Mouse (Mus musculus): ENCODE measurements around the gene Gm10282. TPM values are rescaled to one million over a fixed set of nuclear protein-coding genes. Genes with fewer than 3 reads are reported as not detected.

Gene Gm10282
- polyA plus RNA-seq, 1 experiment from 2014 or later = 19.2 TPM

DNA sequence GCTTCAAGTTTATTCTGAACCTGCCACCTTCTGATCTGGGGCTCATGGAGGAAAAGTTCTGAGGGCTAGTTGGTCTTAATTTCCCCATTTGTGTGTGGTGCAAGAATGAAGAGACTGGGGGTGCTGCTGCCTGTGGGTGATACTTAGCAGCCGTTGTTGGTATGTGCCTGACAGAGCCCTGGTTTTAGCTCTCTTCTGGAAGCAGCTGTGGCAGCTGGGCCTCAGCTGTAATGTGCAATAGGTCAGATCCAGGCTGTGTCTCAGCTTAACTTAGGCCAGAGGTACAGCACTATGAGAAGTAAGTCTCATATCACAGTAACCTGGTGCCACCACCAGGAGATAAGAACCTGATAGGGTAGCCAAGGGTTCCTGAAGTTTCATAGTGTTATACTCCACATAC lies 42.5 kb upstream of the Gm10282 start:
- no peak overlapping the region for H3K4me3 ChIP-seq (replicated peaks; ENCODE audit: low read length)
- no peaks in the 10 kb centered on the region for H3K4me1 ChIP-seq (ENCODE audit: control insufficient read depth, insufficient read depth, low read length)
- H3K27ac ChIP-seq (ENCODE audit: low read length) = no peak overlapping the region
- no peaks in the 10 kb centered on the region for H3K9me3 ChIP-seq (replicated peaks; ENCODE audit: control insufficient read depth, low read length)
- H3K4me2 ChIP-seq (ENCODE audit: low read depth, low read length) = no peak overlapping the region
- ATAC-seq (ENCODE audit: insufficient read depth, low FRiP score) = no peak
- H3K36me3 ChIP-seq (ENCODE audit: control insufficient read depth, insufficient read depth, low read length) = no peaks in the 10 kb centered on the region
- WGBS = 84% methylated on average over 1 of the region's 1 CpGs
- H3K27me3 ChIP-seq (ENCODE audit: control insufficient read depth, insufficient read depth, low read length) = no peaks in the 10 kb centered on the region
- no peak overlapping the region for H3K9ac ChIP-seq (ENCODE audit: low read length)

DNA sequence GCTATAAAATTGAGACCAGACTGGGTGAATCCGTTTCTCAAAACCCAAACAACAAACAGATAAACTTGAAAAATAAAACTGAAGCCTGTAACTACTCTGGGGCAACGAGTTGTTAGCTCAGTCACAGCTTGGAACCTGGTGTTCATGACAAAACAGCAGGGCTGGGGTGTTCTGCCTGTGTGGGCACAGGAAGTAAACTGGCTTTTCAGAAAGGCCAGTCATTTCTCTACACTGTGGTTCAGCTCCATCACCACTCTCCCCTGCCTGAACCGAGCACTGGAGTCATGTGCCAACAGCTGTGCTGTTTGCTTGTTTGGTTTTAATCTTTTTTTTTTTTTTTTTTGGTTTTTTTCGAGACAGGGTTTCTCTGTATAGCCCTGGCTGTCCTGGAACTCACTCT lies 38.7 kb upstream of the Gm10282 start:
- no peak overlapping the region for H3K9ac ChIP-seq (ENCODE audit: low read length)
- no peak overlapping the region for H3K27ac ChIP-seq (ENCODE audit: low read length)
- no peaks in the 10 kb centered on the region for H3K27me3 ChIP-seq (ENCODE audit: control insufficient read depth, insufficient read depth, low read length)
- ATAC-seq (ENCODE audit: insufficient read depth, low FRiP score) = no peak
- H3K4me2 ChIP-seq (ENCODE audit: low read depth, low read length) = no peak overlapping the region
- peaks cover 3% of the 10 kb centered on the region for H3K36me3 ChIP-seq (ENCODE audit: control insufficient read depth, insufficient read depth, low read length)
- no peak overlapping the region for H3K4me3 ChIP-seq (replicated peaks; ENCODE audit: low read length)
- no peaks in the 10 kb centered on the region for H3K9me3 ChIP-seq (replicated peaks; ENCODE audit: control insufficient read depth, low read length)
- 79% methylated on average over 4 of the region's 4 CpGs for WGBS
- no peaks in the 10 kb centered on the region for H3K4me1 ChIP-seq (ENCODE audit: control insufficient read depth, insufficient read depth, low read length)

DNA sequence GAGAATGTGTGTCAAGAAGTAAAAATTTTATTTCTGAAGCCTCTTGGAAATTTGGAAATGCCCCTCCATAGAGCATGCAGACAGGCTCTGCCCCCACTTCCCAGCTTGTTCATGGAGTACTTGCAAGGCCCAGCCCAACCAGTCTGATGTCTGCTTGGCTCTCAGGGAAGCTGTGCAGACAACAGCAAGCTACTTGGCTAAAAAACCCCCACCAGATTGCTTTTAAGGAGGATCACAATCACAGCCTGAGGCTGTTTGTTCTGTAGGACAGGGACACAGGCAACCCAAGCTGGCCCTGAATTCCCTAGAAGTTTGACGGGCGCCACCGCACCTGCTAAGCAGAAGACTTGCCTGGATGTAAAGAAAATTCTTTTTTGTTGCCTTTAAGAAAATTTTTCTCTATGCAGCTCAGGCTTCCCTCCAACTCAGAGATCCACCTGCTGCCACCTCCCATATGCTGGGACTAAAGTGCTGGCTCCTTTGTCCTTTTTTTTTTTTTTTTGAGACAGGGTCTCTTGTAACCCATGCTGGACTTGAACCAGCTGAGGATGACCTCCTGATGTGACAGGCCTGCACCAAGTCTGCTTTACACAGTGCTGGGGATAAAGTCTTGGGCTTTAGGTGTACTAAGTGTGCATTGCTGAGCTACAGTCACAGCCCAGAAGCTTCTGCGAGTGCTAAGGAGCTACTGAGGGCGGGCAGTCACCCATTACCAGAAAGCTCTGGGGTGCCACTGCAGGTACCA lies 37.7 kb upstream of the Gm10282 start:
- Histone ChIP-seq H3K27me3 (ENCODE audit: control insufficient read depth, insufficient read depth, low read length) (no peaks in the 10 kb centered on the region), H3K9ac (ENCODE audit: low read length) (no peak overlapping the region), H3K4me3 (replicated peaks; ENCODE audit: low read length) (no peak overlapping the region), H3K9me3 (replicated peaks; ENCODE audit: control insufficient read depth, low read length) (no peaks in the 10 kb centered on the region), H3K36me3 (ENCODE audit: control insufficient read depth, insufficient read depth, low read length) (peaks cover 3% of the 10 kb centered on the region), H3K4me1 (ENCODE audit: control insufficient read depth, insufficient read depth, low read length) (no peaks in the 10 kb centered on the region), H3K4me2 (ENCODE audit: low read depth, low read length) (no peak overlapping the region), H3K27ac (ENCODE audit: low read length) (no peak overlapping the region)
- no peak for ATAC-seq (ENCODE audit: insufficient read depth, low FRiP score)
- WGBS = 95% methylated on average over 5 of the region's 5 CpGs

DNA sequence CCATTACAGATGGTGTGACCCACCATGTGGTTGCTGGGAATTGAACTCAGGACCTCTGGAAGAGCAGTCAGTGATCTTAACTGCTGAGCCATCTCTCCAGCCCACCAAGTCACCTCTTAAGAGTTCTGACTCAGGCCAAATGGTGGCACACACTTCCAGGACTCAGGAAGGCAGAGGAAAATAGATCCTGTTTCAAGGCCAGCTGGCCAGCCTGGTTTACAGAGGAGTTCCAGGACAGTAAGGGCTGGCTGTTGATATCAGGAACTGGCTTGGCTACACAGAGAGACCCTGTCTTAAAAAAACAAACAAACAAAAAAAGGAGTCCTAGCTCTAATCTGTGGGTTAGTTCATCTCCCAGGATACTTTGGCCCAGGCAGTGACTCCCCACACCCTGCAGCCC lies 32.0 kb upstream of the Gm10282 start:
- Histone ChIP-seq H3K27ac (ENCODE audit: low read length) (no peak overlapping the region), H3K9ac (ENCODE audit: low read length) (no peak overlapping the region), H3K4me3 (replicated peaks; ENCODE audit: low read length) (no peak overlapping the region), H3K27me3 (ENCODE audit: control insufficient read depth, insufficient read depth, low read length) (no peaks in the 10 kb centered on the region), H3K9me3 (replicated peaks; ENCODE audit: control insufficient read depth, low read length) (no peaks in the 10 kb centered on the region), H3K36me3 (ENCODE audit: control insufficient read depth, insufficient read depth, low read length) (peaks cover 3% of the 10 kb centered on the region), H3K4me1 (ENCODE audit: control insufficient read depth, insufficient read depth, low read length) (no peaks in the 10 kb centered on the region), H3K4me2 (ENCODE audit: low read depth, low read length) (no peak overlapping the region)
- no peak for ATAC-seq (ENCODE audit: insufficient read depth, low FRiP score)

DNA sequence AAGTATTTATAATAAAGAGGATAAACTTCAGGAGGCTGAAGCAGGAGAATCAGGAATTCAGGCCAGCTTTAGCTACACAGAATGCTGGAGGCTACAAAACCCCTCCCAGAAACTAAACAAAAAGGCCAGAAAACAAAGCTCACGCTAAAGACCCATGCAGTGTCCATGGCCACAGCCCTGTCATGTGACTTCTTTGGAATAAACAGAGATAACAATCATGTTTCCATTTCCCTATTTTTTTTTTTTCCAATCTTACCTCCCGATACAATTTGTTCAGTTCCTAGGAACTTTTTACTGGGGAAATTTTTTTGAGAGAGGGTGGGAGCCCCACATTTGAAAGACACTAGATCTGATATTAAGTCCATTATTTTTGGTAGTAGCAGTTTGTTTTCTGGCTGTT lies 31.2 kb upstream of the Gm10282 start:
- ATAC-seq (ENCODE audit: insufficient read depth, low FRiP score) = no peak
- H3K4me2 ChIP-seq (ENCODE audit: low read depth, low read length) = no peak overlapping the region
- no peak overlapping the region for H3K4me3 ChIP-seq (replicated peaks; ENCODE audit: low read length)
- H3K27me3 ChIP-seq (ENCODE audit: control insufficient read depth, insufficient read depth, low read length) = no peaks in the 10 kb centered on the region
- no peak overlapping the region for H3K27ac ChIP-seq (ENCODE audit: low read length)
- no peaks in the 10 kb centered on the region for H3K9me3 ChIP-seq (replicated peaks; ENCODE audit: control insufficient read depth, low read length)
- 67% methylated on average over 2 of the region's 2 CpGs for WGBS
- no peaks in the 10 kb centered on the region for H3K4me1 ChIP-seq (ENCODE audit: control insufficient read depth, insufficient read depth, low read length)
- H3K36me3 ChIP-seq (ENCODE audit: control insufficient read depth, insufficient read depth, low read length) = peaks cover 3% of the 10 kb centered on the region
- H3K9ac ChIP-seq (ENCODE audit: low read length) = no peak overlapping the region

DNA sequence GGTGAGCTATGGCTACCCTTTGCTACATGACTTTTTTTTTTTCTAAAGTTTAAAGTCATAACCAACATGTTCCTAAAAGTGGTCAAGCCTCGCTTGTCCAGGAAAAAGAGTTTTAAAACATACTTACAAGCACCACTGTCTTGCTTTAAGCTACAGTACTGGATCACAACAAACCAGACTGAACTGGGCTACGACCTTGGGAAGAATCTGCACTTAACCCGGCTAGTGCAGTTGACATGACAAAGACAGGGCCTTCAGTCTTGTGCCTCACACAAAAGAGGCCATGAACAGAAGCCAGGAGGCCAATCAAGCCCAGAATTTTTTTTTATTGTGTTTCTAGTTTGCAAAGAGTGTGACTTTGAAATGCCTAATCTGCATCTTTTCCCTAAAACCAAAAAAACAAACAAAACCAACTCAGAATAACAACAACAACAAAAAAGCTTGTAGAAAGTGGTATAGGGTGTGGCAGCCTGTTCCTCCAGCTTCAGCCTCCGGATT lies 29.1 kb upstream of the Gm10282 start:
- Histone ChIP-seq H3K9me3 (replicated peaks; ENCODE audit: control insufficient read depth, low read length) (no peaks in the 10 kb centered on the region), H3K36me3 (ENCODE audit: control insufficient read depth, insufficient read depth, low read length) (no peaks in the 10 kb centered on the region), H3K4me2 (ENCODE audit: low read depth, low read length) (no peak overlapping the region), H3K27me3 (ENCODE audit: control insufficient read depth, insufficient read depth, low read length) (no peaks in the 10 kb centered on the region), H3K27ac (ENCODE audit: low read length) (no peak overlapping the region), H3K4me3 (replicated peaks; ENCODE audit: low read length) (no peak overlapping the region), H3K9ac (ENCODE audit: low read length) (no peak overlapping the region), H3K4me1 (ENCODE audit: control insufficient read depth, insufficient read depth, low read length) (no peaks in the 10 kb centered on the region)
- WGBS = 79% methylated on average over 4 of the region's 4 CpGs
- no peak for ATAC-seq (ENCODE audit: insufficient read depth, low FRiP score)

DNA sequence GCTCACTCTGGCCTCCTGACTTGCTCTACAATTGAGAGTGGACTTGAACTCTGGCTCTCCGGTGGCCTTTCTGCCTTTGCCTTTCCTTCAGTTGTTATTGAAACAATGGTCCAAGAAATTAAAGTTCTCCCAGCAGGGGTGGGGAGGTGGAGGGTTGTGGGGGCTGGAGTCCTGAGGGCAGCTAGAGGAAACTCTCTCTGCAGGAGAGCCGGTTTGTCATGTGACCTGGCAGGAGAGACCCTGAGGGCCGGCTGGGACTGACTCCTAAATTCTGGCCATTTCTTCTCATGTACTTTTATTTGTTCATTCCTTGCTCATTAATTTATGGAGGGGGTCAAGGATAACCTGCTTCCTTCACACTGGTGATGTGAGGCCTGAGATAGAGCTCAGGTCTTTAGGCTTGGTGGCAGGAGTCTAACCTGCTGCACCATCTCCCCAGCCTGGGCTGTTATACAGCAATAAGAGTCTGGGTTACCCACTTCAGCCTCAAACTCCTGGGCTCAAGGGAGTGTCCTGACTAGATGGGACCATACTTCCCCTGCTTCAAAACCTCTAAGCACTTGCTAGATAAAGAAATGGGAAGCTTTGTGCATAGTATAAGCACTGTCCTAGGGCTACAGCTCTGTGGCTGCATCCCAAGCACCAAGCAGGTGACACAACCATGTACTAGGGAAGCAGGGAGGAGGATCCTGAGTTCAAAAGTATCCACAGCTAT lies 28.5 kb upstream of the Gm10282 start:
- no peak overlapping the region for H3K4me2 ChIP-seq (ENCODE audit: low read depth, low read length)
- no peak for ATAC-seq (ENCODE audit: insufficient read depth, low FRiP score)
- no peaks in the 10 kb centered on the region for H3K36me3 ChIP-seq (ENCODE audit: control insufficient read depth, insufficient read depth, low read length)
- no peak overlapping the region for H3K4me3 ChIP-seq (replicated peaks; ENCODE audit: low read length)
- no peaks in the 10 kb centered on the region for H3K4me1 ChIP-seq (ENCODE audit: control insufficient read depth, insufficient read depth, low read length)
- H3K27me3 ChIP-seq (ENCODE audit: control insufficient read depth, insufficient read depth, low read length) = no peaks in the 10 kb centered on the region
- H3K27ac ChIP-seq (ENCODE audit: low read length) = no peak overlapping the region
- H3K9ac ChIP-seq (ENCODE audit: low read length) = no peak overlapping the region
- H3K9me3 ChIP-seq (replicated peaks; ENCODE audit: control insufficient read depth, low read length) = no peaks in the 10 kb centered on the region
- 49% methylated on average over 3 of the region's 3 CpGs for WGBS

DNA sequence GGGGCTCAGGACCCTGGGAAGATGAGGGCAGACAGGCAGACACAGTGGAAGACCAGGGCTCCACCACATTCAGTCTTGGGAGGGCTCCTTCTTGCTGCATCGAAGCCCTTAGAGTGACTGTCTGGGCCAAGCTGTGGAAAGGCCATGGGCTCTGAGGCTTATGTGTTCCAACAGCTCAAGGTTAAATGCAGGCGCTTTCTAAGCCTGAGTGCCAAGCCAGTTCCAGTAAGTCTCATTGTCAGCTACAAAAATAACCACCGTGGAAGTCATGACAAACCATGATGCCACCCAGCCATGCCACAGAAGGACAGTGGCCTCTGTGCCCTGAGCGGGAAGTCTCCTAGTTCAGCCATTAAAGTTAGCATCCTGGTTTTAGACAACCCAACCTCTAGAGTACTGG lies 26.6 kb upstream of the Gm10282 start:
- Histone ChIP-seq H3K4me1 (ENCODE audit: control insufficient read depth, insufficient read depth, low read length) (no peaks in the 10 kb centered on the region), H3K27ac (ENCODE audit: low read length) (no peak overlapping the region), H3K9ac (ENCODE audit: low read length) (no peak overlapping the region), H3K4me3 (replicated peaks; ENCODE audit: low read length) (no peak overlapping the region), H3K27me3 (ENCODE audit: control insufficient read depth, insufficient read depth, low read length) (no peaks in the 10 kb centered on the region), H3K36me3 (ENCODE audit: control insufficient read depth, insufficient read depth, low read length) (no peaks in the 10 kb centered on the region), H3K4me2 (ENCODE audit: low read depth, low read length) (no peak overlapping the region), H3K9me3 (replicated peaks; ENCODE audit: control insufficient read depth, low read length) (no peaks in the 10 kb centered on the region)
- WGBS = 87% methylated on average over 4 of the region's 4 CpGs
- ATAC-seq (ENCODE audit: insufficient read depth, low FRiP score) = no peak

DNA sequence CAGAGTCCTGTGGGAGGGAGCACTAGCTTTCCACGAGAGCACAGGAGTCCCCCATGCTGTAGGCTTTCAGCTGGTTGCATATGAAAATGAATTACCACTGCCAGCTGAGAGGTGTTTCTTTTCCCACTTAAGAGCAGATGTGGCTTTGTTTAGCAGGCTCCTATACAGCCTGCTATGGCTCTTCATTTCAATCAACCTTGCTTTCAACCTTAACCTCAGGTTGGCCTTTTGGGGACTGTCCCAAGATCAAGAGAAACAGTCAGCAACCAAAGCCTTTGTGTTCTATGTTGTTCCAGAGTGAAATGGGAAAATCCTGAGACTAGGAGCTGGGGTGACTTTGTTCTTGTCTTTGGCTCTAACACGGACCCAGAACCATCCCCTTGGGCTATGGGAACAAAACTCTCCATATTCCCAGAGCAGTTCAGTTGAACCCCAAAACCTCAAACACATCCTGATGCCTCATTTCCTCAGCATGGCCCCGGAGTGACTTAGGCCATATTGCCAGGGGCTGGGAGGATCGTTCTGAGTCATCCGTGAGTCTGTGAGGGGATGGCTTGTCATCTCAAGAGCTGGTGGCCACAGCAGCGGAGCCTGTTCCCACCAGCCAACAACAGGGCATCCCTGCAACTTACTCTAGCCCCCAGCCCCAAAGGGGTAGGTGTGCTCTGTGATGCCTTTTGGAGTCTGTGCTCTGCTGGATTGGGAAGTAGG lies 25.9 kb upstream of the Gm10282 start:
- 86% methylated on average over 6 of the region's 6 CpGs for whole genome bisulfite sequencing
- H3K27ac ChIP-seq (ENCODE audit: low read length) = no peak overlapping the region
- no peak for ATAC-seq (ENCODE audit: insufficient read depth, low FRiP score)
- H3K4me2 ChIP-seq (ENCODE audit: low read depth, low read length) = no peak overlapping the region
- H3K36me3 ChIP-seq (ENCODE audit: control insufficient read depth, insufficient read depth, low read length) = no peaks in the 10 kb centered on the region
- H3K27me3 ChIP-seq (ENCODE audit: control insufficient read depth, insufficient read depth, low read length) = no peaks in the 10 kb centered on the region
- no peaks in the 10 kb centered on the region for H3K9me3 ChIP-seq (replicated peaks; ENCODE audit: control insufficient read depth, low read length)
- H3K4me3 ChIP-seq (replicated peaks; ENCODE audit: low read length) = no peak overlapping the region
- no peak overlapping the region for H3K9ac ChIP-seq (ENCODE audit: low read length)
- no peaks in the 10 kb centered on the region for H3K4me1 ChIP-seq (ENCODE audit: control insufficient read depth, insufficient read depth, low read length)

All from stomach, embryonic 16.5 days (tissue).